Mouse (Mus musculus): Measurements from ENCODE around the gene Thegl.
A peak's percentile ranks its signal among the peaks of the same experiment; 100 is the strongest.
"Not testable (repeated sequence)": the region's sequence is repeated elsewhere in the genome, so short reads cannot be mapped to it uniquely, and the experiment has no call there.

The Thegl gene

GRCm38 (mm10) chr5:77015544-77016482 is at the start of gene Thegl:
Thegl (plus strand) TSS chr5:77016023.
- peak; percentile 63 to 67 for DNase-seq

- no peak for DNase-seq
These were observed 46.6 kb upstream of the Thegl start for GRCm38 (mm10) chr5:76969250-76969649.

GRCm38 (mm10) chr5:76971115-76971514 is 44.7 kb upstream of the Thegl start:
- DNase-seq, result not testable (repeated sequence)

GRCm38 (mm10) chr5:76973488-76973887 is 42.3 kb upstream of the Thegl start:
- no peak for DNase-seq

- no peak for DNase-seq
These were observed 41.6 kb upstream of the Thegl start for GRCm38 (mm10) chr5:76974207-76974553.

- peak; percentile 82 to 85 for DNase-seq
These were observed 41.1 kb upstream of the Thegl start, which contains the start of gene Srp72 for GRCm38 (mm10) chr5:76974554-76975285. Srp72 (plus strand) TSS chr5:76974683.

GRCm38 (mm10) chr5:76975736-76976135 is 40.1 kb upstream of the Thegl start:
- no peak for DNase-seq

- DNase-seq, result no peak
These were observed 31.8 kb upstream of the Thegl start for GRCm38 (mm10) chr5:76984015-76984414.

GRCm38 (mm10) chr5:76990789-76991188 is 25.0 kb upstream of the Thegl start:
- no peak for DNase-seq

- DNase-seq, result no peak
These were observed 22.5 kb upstream of the Thegl start for GRCm38 (mm10) chr5:76993174-76993814.

- DNase-seq, result no peak
These were observed 17.4 kb upstream of the Thegl start for GRCm38 (mm10) chr5:76998416-76998815.

GRCm38 (mm10) chr5:77001192-77001591 is 14.6 kb upstream of the Thegl start:
- no peak for DNase-seq

- DNase-seq, result no peak
These were observed 11.6 kb upstream of the Thegl start, which contains the start of gene Arl9 for GRCm38 (mm10) chr5:77004051-77004821. Arl9 (plus strand) TSS chr5:77004055.

- DNase-seq, result no peak
These were observed 5.5 kb upstream of the Thegl start for GRCm38 (mm10) chr5:77010352-77010751.

- no peak for DNase-seq
These were observed 4.7 kb upstream of the Thegl start for GRCm38 (mm10) chr5:77011082-77011481.

GRCm38 (mm10) chr5:77013171-77013570 is 2.7 kb upstream of the Thegl start:
- DNase-seq, result no peak

- DNase-seq, result no peak
These were observed 12.2 kb downstream of the Thegl start for GRCm38 (mm10) chr5:77028034-77028433.

GRCm38 (mm10) chr5:77029735-77030134 is 13.9 kb downstream of the Thegl start:
- DNase-seq, result no peak

- not testable (repeated sequence) for DNase-seq
These were observed 19.3 kb downstream of the Thegl start for GRCm38 (mm10) chr5:77035101-77035500.

- DNase-seq, result no peak
These were observed 22.6 kb downstream of the Thegl start for GRCm38 (mm10) chr5:77038451-77038850.

- DNase-seq, result no peak
These were observed 23.6 kb downstream of the Thegl start for GRCm38 (mm10) chr5:77039391-77039790.

GRCm38 (mm10) chr5:77044362-77044761 is 28.5 kb downstream of the Thegl start:
- DNase-seq, result no peak

Data from cerebellum, postnatal 36 days (tissue).